Mouse (Mus musculus) olfactory bulb, adult 2 months (tissue): ENCODE data around the gene Bnc1.

Experiments
- CTCF ChIP-seq: fragments of 200-500 bp; IDR thresholded peaks from 2 replicates; pipeline ENCODE4 v1.5.1; 2012; ENCODE audit warnings: low read depth, mild to moderate bottlenecking, low read length, moderate library complexity; ENCODE audit not compliant: insufficient read depth
- POLR2A ChIP-seq: fragments of 200-500 bp; IDR thresholded peaks from 2 replicates; pipeline ENCODE4 v1.6.1; 2012; ENCODE audit warnings: mild to moderate bottlenecking, low read depth, low read length, moderate library complexity; ENCODE audit not compliant: insufficient read depth

DNA sequence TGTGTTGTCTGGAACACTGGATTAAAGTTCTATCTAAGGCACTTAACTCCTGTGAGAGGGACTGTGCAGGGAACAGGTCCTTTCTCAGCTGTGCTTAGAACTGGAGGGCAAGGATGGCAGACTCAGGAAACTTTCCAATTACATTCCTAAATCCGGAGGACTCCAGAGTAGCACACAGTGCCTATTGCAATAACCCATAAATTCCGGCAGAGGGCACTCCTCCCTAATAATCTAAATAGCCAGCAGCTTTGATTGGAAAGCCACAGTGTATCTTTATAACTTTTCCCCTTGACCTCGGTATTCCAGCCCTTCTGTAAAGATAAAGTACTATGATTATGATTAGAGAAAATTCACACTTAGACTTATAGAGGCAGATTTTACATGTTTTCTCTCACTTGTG lies 32.4 kb downstream of the Bnc1 start:
- TF ChIP-seq CTCF (no peak), POLR2A (no peak)
